Mouse (Mus musculus) monocyte, adult 5-6 weeks (primary cell): ENCODE results near the gene Olfr259. TPM values are rescaled to one million over a fixed set of nuclear protein-coding genes. Genes with fewer than 3 reads are reported as not detected.

Source experiments
- ATAC-seq: fragments of 153-309, 156-312 bp; replicated peaks from 2 replicates; pipeline ENCODE4 v1.8.0; 2017; ENCODE audit warnings: mild to moderate bottlenecking; ENCODE audit not compliant: low TSS enrichment, insufficient number of reproducible peaks, severe bottlenecking, poor library complexity, low FRiP score
- total RNA-seq: library from RNA; stranded (forward); fragments of 200-1000, 200-491, 200-594 nt; gene quantifications from 3 replicates; pipeline ENCODE4 v1.2.3, GENCODE M21; 2017

The Olfr259 gene
- total RNA-seq = not detected in 3 replicates

GRCm38 (mm10) chr2:87114467-87114866, at the start of gene Olfr259:
TSS of gene Olfr259 (minus strand) at chr2:87114567.
- no peak for ATAC-seq

GRCm38 (mm10) chr2:87152524-87152923, 38.2 kb upstream of the Olfr259 start, which contains the start of gene Olfr1111:
TSS of gene Olfr1111 (minus strand) at chr2:87152624.
- no peak for ATAC-seq

- no peak for ATAC-seq
Measured at GRCm38 (mm10) chr2:87140200-87140599, 25.8 kb upstream of the Olfr259 start, which contains the start of gene Olfr1110. TSS of gene Olfr1110 (minus strand) at chr2:87140300.

GRCm38 (mm10) chr2:87095908-87096307, 18.5 kb downstream of the Olfr259 start, which contains the start of gene Olfr1109:
TSS of gene Olfr1109 (minus strand) at chr2:87096008.
- ATAC-seq = no peak

GRCm38 (mm10) chr2:87075717-87076116, 38.6 kb downstream of the Olfr259 start, which contains the start of gene Olfr1107:
TSS of gene Olfr1107 (minus strand) at chr2:87075817.
- no peak for ATAC-seq

Other genes starting within 250 kb of the Olfr259 start
- gene Gm13723, start 239.8 kb downstream of the Olfr259 start, total RNA-seq = not detected in 3 replicates
- gene Olfr1097, start 222.4 kb downstream of the Olfr259 start, total RNA-seq = not detected in 3 replicates
- gene Olfr1098, start 190.0 kb downstream of the Olfr259 start, total RNA-seq = not detected in 3 replicates
- gene Olfr1099, start 153.9 kb downstream of the Olfr259 start, total RNA-seq = not detected in 3 replicates
- gene Olfr1100, start 134.6 kb downstream of the Olfr259 start, total RNA-seq = not detected in 3 replicates
- gene Olfr1101, start 123.3 kb downstream of the Olfr259 start, total RNA-seq = not detected in 3 replicates
- not detected in 3 replicates for gene Olfr1102, start 116.2 kb downstream of the Olfr259 start, total RNA-seq
- gene Olfr1104, start 87.5 kb downstream of the Olfr259 start, total RNA-seq = not detected in 3 replicates
- gene Olfr1105, start 78.0 kb downstream of the Olfr259 start, total RNA-seq = not detected in 3 replicates
- gene Olfr1106, start 62.3 kb downstream of the Olfr259 start, total RNA-seq = not detected in 3 replicates
- not detected in 3 replicates for gene Olfr1107, start 38.8 kb downstream of the Olfr259 start, total RNA-seq
- gene Olfr1109, start 18.6 kb downstream of the Olfr259 start, total RNA-seq = not detected in 3 replicates
- gene Olfr1110, start 25.7 kb upstream of the Olfr259 start, total RNA-seq = not detected in 3 replicates
- not detected in 3 replicates for gene Olfr1111, start 38.1 kb upstream of the Olfr259 start, total RNA-seq
- not detected in 3 replicates for gene Olfr1112, start 73.2 kb upstream of the Olfr259 start, total RNA-seq
- not detected in 3 replicates for gene Olfr1113, start 94.4 kb upstream of the Olfr259 start, total RNA-seq
- not detected in 3 replicates for gene Olfr1115, start 133.4 kb upstream of the Olfr259 start, total RNA-seq
- not detected in 3 replicates for gene Olfr1116, start 153.0 kb upstream of the Olfr259 start, total RNA-seq
- not detected in 3 replicates for gene Olfr1118, start 193.0 kb upstream of the Olfr259 start, total RNA-seq
- gene Olfr1120, start 240.2 kb upstream of the Olfr259 start, total RNA-seq = not detected in 3 replicates